Mouse (Mus musculus): Measurements from ENCODE around the gene Gm20403.
A peak's percentile ranks its signal among the peaks of the same experiment; 100 is the strongest.
"Not testable (repeated sequence)": the region's sequence is repeated elsewhere in the genome, so short reads cannot be mapped to it uniquely, and the experiment has no call there.

The Gm20403 gene

DNA sequence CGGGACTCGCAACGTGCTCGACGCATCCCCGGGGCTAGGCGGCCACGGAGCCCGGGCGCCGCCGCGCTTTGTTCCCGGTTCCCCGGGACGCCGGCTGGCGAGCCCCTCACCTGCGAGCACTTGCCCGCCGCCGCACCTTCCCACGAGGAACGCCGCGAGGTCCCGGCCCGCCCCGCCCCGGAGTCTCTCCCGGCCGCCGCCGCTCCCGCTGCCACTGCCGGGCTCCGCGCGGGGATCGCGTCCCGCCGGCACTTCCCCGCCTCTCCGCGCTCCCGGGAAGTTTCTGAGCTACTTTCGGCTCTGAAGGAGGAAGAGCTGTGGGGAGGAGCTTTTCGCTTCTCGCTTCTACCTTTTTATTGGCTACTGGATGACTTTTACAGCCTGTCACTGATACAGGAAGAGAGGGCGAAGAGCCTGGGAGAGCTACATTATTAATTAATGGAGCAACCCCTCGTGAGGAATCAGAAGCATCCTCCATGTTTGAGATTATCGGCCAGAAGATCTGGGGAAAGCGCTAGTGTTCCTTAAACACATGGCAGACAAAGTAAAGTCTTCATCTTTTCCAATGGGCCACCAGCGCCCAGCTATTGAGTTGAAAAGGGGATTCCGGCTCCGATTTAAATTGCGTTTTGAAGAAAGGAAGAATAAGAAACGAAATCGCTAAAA, at the start of gene Gm20403:
Gene Gm20403, minus strand, starts transcription at position 478 of the 666 bp plus-strand sequence.
- peak; percentile 54 to 65 for DNase-seq

DNA sequence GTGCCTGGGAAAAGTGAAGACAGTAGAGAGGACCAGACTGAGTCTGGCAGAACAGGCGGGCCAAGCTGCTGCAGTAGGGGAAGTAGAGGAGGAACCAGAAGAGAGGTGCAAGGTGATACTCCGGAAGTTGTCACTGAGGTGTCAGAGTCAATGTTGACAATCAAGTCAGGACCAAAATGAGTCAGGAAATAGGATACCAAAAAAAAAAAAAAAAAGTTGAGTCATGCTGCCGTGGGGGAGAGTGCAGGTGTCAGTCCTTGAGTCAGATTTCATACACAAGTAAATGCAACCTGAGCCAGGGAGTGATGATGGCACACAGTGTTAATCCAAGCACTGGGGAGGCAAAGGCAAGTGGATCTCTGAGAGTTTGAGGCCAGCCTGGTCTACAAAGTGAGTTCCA, 40.8 kb upstream of the Gm20403 start:
- DNase-seq, result no peak

GRCm38 (mm10) chr12:55023284-55023683, 37.0 kb upstream of the Gm20403 start:
- DNase-seq, result no peak

DNA sequence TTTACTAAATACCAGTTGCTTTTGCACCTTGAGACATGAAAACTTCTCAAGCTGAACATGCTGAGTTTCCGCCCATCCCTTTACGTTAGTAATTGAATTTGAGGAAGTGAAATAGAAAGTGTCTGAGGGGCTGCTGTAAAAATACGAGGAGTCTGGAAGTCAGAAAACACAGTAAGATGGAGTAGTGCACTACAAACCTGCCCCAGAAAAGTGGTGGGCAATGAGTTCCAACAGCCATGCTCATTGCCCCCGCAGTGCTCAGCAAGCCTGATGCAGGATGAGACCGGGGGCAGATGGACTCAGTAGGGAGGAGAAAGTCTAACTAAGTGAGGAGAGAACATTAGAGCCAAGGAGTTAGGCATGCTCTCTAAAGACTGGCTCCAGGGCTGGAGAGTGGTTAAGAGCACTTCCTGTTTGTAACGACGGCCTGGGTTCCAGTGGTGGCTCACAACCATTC, 33.1 kb upstream of the Gm20403 start:
- DNase-seq, result peak; percentile 19 to 44

- no peak for DNase-seq
Measured at GRCm38 (mm10) chr12:55017119-55017721, 30.9 kb upstream of the Gm20403 start.

DNA sequence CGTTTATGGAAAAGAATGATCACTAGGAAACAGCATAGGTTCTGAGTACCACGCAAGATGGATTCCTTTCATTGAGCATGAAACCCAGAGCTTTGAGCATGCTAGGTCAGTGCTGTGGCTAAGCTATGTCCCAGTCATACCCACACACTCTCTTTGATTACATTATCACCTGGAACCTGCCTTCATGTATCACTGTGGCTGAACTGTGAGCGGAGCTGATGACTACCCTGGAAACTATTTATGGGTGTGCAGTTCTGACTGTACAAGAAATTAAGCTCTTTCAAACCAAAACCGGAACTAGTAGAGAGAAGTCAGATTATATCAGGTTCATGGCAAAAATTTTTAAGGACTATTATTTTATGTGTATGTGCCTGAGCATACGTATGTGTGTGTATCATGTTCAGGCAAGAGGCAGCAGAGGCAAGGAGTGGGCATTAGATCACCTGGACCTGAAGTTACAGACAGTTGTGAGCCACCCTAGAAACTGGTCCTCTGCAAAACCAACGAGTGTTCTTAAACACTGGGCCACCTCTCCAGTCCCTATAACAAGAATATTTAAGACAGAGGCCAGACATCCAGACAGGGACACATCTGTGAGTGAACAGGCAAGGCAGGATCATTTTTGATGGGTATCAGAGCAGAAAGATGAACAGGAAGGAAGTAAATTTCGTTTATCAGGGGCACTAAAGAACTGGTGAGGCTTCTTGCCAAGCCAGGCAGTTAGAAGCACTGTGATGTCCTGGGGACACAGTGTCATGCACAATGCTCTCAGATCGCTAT, 30.2 kb upstream of the Gm20403 start:
- DNase-seq, result no peak

DNA sequence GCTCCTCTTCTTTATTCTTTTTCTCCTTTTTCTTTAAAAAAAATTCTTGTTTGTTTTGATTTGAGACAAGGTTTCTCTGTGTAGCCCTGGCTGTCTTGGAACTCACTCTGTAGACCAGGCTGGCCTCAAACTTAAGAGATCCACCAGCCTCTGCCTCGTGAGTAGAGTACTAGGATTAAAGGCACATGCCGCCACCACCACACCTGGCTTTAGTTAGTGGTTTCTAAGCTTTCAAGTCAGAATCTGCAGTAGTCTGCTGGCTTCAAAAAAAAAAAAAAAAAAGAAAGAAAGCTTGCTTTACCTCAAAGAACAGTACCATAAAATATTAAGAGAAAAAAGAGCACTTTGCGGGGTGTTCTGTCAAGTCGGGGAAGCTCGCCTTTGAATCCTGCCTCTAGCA, 29.1 kb upstream of the Gm20403 start:
- no peak for DNase-seq

DNA sequence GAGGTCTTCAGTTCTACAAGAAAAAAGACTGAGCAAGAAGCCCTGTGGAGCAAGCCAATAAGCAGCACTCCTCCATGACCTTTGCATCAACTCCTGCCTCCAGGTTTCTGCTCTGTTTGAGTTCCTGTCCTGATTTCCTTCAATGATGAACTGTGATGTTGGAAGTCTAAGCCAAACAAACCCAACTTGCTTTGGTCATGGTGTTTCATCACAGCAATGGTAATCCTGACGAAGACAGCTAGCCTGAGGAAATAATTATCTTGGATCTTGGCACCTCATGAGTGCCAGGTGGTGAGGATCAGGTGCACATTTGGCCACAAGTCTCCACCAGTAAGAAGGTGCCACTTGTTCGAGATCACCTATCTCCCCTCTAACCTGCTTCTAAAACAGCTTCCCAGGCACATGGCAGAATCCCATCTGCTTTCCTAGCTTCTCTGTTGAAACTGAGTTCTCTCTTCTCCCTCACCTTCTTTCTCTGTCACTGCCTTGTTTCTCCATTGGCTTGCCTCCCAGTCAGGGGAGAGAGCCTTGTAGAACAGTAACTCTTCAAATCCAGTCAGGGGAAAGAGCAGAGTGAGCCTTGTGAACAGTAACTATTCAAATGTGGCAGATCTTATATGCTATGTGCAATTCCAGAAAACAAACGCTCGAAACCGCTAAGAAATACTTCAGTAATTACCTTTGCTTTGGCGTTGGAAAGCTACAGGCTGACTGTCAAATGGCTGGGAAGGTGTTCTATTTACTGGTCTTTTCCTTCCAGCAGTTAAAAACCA, 27.5 kb upstream of the Gm20403 start, which contains the start of gene Baz1a:
Gene Baz1a, minus strand, starts transcription at position 723 of the 773 bp plus-strand sequence.
- no peak for DNase-seq

DNA sequence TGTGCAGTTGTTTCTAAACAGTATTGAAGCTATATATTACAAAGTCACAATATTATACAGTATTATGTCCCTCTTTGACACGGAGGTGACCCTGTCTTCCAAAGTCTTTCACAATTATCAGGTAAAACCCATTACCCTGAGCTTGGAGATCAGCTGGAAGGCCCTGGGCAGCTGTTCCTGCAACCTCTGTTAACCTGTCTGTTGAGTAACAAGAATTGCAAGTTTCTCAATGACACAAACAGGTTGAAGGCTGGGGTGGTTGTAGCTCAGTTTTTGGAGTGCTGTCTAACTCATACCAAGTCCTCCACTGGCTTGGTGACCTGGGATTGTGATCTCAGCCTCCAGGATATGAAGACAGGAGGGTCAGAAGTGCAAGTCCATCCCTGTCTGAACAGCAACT, 26.7 kb upstream of the Gm20403 start:
- no peak for DNase-seq

DNA sequence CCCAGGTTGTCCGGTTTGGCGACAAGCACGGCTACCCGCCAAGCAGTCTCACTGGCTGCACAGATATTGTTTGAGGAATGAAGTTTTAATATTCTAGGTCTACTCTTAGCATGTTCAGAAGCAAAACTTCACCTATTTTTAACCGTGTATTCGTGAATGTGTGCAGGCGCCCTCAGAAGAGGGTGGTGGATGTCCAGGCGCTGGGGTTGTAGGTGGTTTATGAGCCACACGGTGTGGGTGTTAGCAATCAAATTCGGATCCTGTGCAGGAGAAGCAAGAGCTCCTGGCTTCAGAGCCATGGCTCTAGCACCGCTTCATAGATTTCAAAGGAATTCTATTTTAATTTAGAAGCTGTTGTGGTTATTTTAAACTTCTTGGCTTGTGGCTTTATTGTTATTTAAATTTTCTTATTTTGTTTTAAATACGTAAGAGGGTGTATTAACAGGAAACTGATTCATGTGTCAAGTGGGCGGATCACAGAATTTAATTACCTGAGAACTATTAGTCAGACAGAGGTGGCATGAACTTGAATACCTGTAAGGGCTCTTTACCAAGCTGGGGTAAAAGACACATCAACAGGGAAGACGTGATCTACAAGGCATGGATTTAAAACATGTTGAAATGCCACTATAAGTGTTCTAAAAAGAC, 21.2 kb upstream of the Gm20403 start:
- no peak for DNase-seq

- DNase-seq, result no peak
Measured at GRCm38 (mm10) chr12:55006071-55006470, 19.7 kb upstream of the Gm20403 start.

DNA sequence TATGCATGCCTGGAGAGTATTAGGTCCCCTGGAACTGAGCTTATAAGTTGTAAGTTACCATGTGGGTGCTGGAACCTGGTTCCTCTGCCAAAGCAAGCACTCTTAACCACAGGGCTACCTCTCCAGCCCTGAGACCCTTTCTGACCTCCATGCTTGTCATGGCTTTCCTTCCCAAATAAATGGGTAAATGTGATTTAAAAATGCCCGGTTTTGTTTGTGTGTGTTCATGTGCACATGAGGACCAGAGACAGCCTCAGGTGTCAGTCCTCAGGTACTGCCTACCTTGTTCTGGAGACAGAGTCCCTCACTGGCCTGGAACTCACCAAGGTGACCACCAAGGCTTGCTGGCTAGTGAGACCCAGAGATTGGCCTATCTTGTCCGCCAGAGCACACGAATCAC, 18.1 kb upstream of the Gm20403 start:
- DNase-seq, result no peak

DNA sequence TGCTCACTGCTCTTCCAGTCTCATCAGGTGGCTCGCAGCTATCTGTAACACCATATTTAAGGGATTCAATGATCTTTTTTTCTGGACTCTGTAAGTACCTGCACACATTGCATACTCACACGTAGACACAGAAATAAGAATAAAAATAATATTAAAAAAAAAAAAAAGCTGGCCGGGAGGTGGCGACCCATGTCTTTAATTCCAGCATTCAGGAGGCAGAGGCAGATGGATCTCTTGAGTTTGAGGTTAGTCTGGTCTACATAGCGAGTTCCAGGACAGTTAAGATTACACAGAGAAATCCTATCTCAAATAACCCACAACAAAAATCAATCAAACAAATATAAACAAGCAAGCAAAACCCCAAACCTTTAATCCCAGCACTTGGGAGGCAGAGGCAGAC, 17.5 kb upstream of the Gm20403 start:
- no peak for DNase-seq

DNA sequence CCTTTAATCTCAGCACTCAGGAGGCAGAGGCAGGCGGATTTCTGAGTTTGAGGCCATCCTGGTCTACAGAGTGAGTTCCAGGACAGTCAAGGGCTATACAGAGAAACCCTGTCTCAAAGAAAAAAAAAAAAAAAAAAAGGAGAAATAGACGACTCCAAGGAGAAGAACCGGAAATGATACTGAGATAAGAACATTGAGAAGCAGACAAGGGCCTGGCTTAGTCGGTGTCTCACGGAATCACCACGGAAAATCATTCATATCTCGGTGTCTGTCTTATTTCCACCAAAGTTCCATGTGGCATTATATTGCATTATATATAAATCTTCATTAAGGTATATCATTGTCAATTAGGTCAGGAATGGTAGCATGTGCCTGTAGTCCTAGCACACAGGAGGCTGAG, 16.2 kb upstream of the Gm20403 start:
- not testable (repeated sequence) for DNase-seq

DNA sequence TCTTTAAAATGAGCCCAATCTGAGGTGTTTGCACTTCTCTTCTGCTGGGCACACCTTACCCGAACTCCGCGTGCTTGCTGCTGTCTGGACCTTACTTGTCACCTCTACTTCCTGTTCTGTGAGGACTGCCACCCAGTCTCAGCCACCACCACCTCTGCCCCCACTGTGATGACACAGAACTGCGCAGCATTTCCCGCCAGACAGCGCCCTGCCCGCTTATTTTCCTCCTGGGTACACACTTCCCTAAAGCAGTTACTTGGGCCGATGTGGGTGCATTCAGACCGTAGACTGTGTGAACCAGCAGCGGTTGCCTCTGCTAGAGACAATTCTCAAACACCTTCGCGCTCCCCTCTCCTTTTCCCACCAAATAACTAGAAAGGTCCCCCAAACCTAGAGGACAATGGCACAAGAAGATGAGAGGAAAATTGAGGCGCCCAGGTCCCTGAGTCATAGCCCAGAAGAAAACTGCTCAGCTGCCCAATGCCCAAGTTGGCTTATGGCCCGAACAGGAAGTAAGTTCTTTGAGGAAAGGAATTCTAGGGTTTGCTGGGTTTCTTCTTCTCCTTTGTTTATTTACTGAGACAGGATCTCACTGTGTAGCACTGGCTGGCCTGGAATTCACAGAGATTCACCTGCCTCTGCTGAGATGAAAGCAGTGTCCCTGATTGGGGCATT, 12.8 kb upstream of the Gm20403 start:
- DNase-seq, result peak; percentile 73 to 87

- DNase-seq, result peak in 1 of 2 experiments; percentile 19
Measured at GRCm38 (mm10) chr12:54998411-54998810, 12.1 kb upstream of the Gm20403 start.

DNA sequence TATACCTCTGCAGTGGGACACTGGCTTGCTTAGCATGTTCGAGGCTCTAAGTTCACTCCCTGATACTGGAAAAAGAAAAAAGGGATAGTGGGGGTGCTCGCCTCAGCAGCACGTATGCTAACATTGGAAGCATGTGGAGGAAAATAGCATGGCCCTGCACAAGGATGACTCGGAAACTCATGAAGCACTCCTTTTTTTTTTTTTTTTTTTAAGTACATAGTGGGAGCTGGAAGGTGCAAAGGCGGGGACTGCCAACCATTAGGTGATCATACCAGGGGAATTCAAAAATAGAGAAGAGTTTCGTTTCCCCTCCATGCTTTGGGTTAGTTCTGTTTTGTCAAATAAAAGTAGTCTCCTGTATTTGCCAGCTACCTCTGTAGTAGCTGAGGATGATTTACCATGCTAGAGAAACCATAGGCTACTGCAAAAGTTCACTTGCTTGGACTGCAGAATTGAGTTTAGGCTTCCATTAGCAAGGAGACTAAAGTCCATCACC, 10.7 kb upstream of the Gm20403 start:
- peak in 1 of 2 experiments; percentile 13 for DNase-seq

- no peak for DNase-seq
Measured at GRCm38 (mm10) chr12:54995965-54996364, 9.6 kb upstream of the Gm20403 start.

DNA sequence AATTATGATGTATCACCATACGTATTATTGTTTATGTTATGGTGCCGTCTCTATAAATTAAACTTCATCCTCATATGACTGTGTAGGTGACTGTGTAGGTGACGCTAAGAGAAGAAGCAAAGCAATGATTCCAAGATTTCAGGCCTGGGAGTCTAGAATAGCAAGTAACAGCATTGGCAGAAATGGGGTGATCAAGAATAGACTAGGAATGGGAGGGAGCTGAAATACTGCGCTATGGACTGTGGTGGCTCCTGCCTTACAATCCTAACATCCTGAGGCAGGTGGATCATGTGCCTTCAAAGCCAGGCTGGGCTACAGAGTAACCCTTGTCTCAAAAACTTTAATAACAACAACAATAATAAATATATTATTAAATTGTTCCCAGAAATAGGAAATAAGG, 8.1 kb upstream of the Gm20403 start:
- no peak for DNase-seq

- DNase-seq, result no peak
Measured at GRCm38 (mm10) chr12:54994068-54994386, 7.7 kb upstream of the Gm20403 start.

GRCm38 (mm10) chr12:54993246-54994067, 7.1 kb upstream of the Gm20403 start:
- peak in 1 of 2 experiments; percentile 22 for DNase-seq

Measured in spleen, adult 18-20 months (tissue).